Comparison of ENCODE assay signal across 9 mouse cellular contexts in genomic region chr3:52644178-52645128, GRCm38 (mm10).
DNase-seq lines count a peak whose midpoint lies in the region; ATAC-seq and TF ChIP-seq lines count a peak whose summit lies in the region.
"Had no signal": no experiment of that assay in that cellular context is flagged by ENCODE, and none has a peak within 500 bp of the region (broad histone marks: within the 10 kb centered on the region; RNA-seq: fewer than 3 reads in every experiment).

No protein-coding gene starts in this region.

- no peak for TF ChIP-seq POLR2A in thymus, adult 2 months (IDR thresholded peaks at IDR 0.05; ENCODE audit: control insufficient read depth, extremely low read depth, insufficient read depth, low read length, poor library complexity)

- WGBS in heart, embryonic 10.5 days = 35% methylated on average over 16 of the region's 16 CpGs
- 43% methylated on average over 16 of the region's 16 CpGs for WGBS in thymus, adult 2 months
- WGBS in intestine, embryonic 16.5 days = 34% methylated on average over 16 of the region's 16 CpGs
- 31% methylated on average over 16 of the region's 16 CpGs for WGBS in stomach, embryonic 14.5 days

- peak overlapping the region; percentile 69 for H3K27ac ChIP-seq in heart, embryonic 10.5 days
- H3K27ac ChIP-seq in thymus, adult 2 months (ENCODE audit: control insufficient read depth, insufficient read depth, low read length) = peak overlapping the region; percentile 54; the same call in 1 of the 2 replicates
- 0 out of 2 replicates have a peak overlapping the region, but pooled peaks have one; percentile 6 for H3K27ac ChIP-seq in intestine, embryonic 16.5 days (ENCODE audit: low read length)
- peak overlapping the region; percentile 71; the same call in 1 of the 2 replicates for H3K27ac ChIP-seq in stomach, embryonic 14.5 days (ENCODE audit: low read length)

- H3K4me3 ChIP-seq in heart, embryonic 10.5 days = no peak overlapping the region
- H3K4me3 ChIP-seq in thymus, adult 2 months (ENCODE audit: control insufficient read depth, insufficient read depth, low read length) = no peak overlapping the region
- H3K4me3 ChIP-seq in intestine, embryonic 16.5 days (ENCODE audit: low read length) = no peak overlapping the region
- no peak overlapping the region for H3K4me3 ChIP-seq in stomach, embryonic 14.5 days (ENCODE audit: low read depth, low read length)

- H3K27me3 ChIP-seq in heart, embryonic 10.5 days (ENCODE audit: insufficient read depth, poor library complexity, severe bottlenecking) = peaks cover 35% of the 10 kb centered on the region
- no peaks in the 10 kb centered on the region for H3K27me3 ChIP-seq in thymus, adult 2 months (ENCODE audit: control insufficient read depth, insufficient read depth, low read length)
- H3K27me3 ChIP-seq in intestine, embryonic 16.5 days (replicated peaks; ENCODE audit: control insufficient read depth, insufficient read depth, low read length) = no peaks in the 10 kb centered on the region
- no peaks in the 10 kb centered on the region for H3K27me3 ChIP-seq in stomach, embryonic 14.5 days (ENCODE audit: control insufficient read depth, insufficient read depth, low read length)

- no peak overlapping the region for H3K4me2 ChIP-seq in intestine, embryonic 16.5 days (ENCODE audit: low read depth, low read length)
- no peak overlapping the region for H3K4me2 ChIP-seq in stomach, embryonic 14.5 days (replicated peaks; ENCODE audit: low read depth, low read length)

- peak; percentile 63 for ATAC-seq in intestine, embryonic 16.5 days
- peak; percentile 68; the same call in 1 of the 2 replicates for ATAC-seq in stomach, embryonic 14.5 days (ENCODE audit: insufficient number of reproducible peaks, insufficient read depth, low FRiP score, low read depth)
- no peak for ATAC-seq in erythroblast, adult 5-6 weeks (replicated peaks; ENCODE audit: low FRiP score, poor library complexity, severe bottlenecking)

- H3K9ac ChIP-seq in intestine, embryonic 16.5 days (ENCODE audit: low read depth, low read length) = no peak overlapping the region
- no peak overlapping the region for H3K9ac ChIP-seq in stomach, embryonic 14.5 days (replicated peaks; ENCODE audit: low read depth, low read length)

- no peaks in the 10 kb centered on the region for H3K9me3 ChIP-seq in heart, embryonic 10.5 days
- no peaks in the 10 kb centered on the region for H3K9me3 ChIP-seq in intestine, embryonic 16.5 days (ENCODE audit: control insufficient read depth, low read length)
- no peaks in the 10 kb centered on the region for H3K9me3 ChIP-seq in stomach, embryonic 14.5 days (ENCODE audit: control insufficient read depth, low read depth, low read length)

- DNase-seq in heart, embryonic 10.5 days (ENCODE audit: low spot score) = no peak
- DNase-seq in heart, adult 11 months = no peak
- DNase-seq in thymus, adult 2 months = no peak
- no peak for DNase-seq in thymus, adult 18-20 months
- no peak for DNase-seq in MN1 (ENCODE audit: low spot score)

- peaks cover 25% of the 10 kb centered on the region for H3K4me1 ChIP-seq in heart, embryonic 10.5 days
- peaks cover 66% of the 10 kb centered on the region for H3K4me1 ChIP-seq in thymus, adult 2 months (replicated peaks; ENCODE audit: control insufficient read depth, insufficient read depth, low read length)
- peaks cover 5% of the 10 kb centered on the region; the same call in 1 of the 2 replicates for H3K4me1 ChIP-seq in intestine, embryonic 16.5 days (ENCODE audit: control insufficient read depth, insufficient read depth, low read length)
- H3K4me1 ChIP-seq in stomach, embryonic 14.5 days (ENCODE audit: control insufficient read depth, insufficient read depth, low read length) = peaks cover 9% of the 10 kb centered on the region; the same call in 1 of the 2 replicates

- TF ChIP-seq CTCF in thymus, adult 2 months (IDR thresholded peaks at IDR 0.05; ENCODE audit: borderline replicate concordance, control insufficient read depth, extremely low read depth, insufficient read depth, low read length, poor library complexity) = no peak

- H3K36me3 ChIP-seq in heart, embryonic 10.5 days = no peaks in the 10 kb centered on the region
- H3K36me3 ChIP-seq in thymus, adult 2 months (ENCODE audit: control insufficient read depth, insufficient read depth, low read length) = no peaks in the 10 kb centered on the region
- H3K36me3 ChIP-seq in intestine, embryonic 16.5 days (ENCODE audit: control insufficient read depth, insufficient read depth, low read length) = no peaks in the 10 kb centered on the region
- H3K36me3 ChIP-seq in stomach, embryonic 14.5 days (ENCODE audit: control insufficient read depth, insufficient read depth, low read length) = no peaks in the 10 kb centered on the region
- H3K36me3 ChIP-seq: G1E had no signal

Comparison
In these comparisons a context has a peak if more than half of its experiments do, and no peak if none do; other contexts are left out.
1. H3K27ac ChIP-seq: peak in every context shown above with its lines; median percentile 71 in stomach, embryonic 14.5 days; 69 in heart, embryonic 10.5 days; 54 in thymus, adult 2 months; 6 in intestine, embryonic 16.5 days.